Mouse (Mus musculus) CH12.LX (cell line): Measurements from ENCODE around the gene Olfr978. TPM values are rescaled to one million over a fixed set of nuclear protein-coding genes. Genes with fewer than 3 reads are reported as not detected.

Experiments
- DNase-seq: peaks from one replicate; pipeline ENCODE4 v3.0.0-alpha.2; 2013; ENCODE audit errors: extremely low read depth
- H3K27ac ChIP-seq: 2 replicates; pipeline ENCODE4 v1.5.1; 2012; ENCODE audit warnings: low read depth, mild to moderate bottlenecking, control low read depth, moderate library complexity; ENCODE audit not compliant: insufficient read depth
- H3K27me3 ChIP-seq: replicated peaks from 2 replicates; pipeline ENCODE3; 2012; ENCODE audit warnings: inconsistent platforms
- H3K36me3 ChIP-seq, 2 experiments: replicated peaks in 1 of 2; 2 replicates each; pipeline versions ENCODE3 to v1.6.1; 2012; ENCODE audit warnings: inconsistent platforms in 1 of 2, low read length in 1 of 2, mild to moderate bottlenecking in 1 of 2, mixed read lengths in 1 of 2, moderate library complexity in 1 of 2; ENCODE audit not compliant: control insufficient read depth in 1 of 2, insufficient read depth in 1 of 2
- H3K4me1 ChIP-seq, 2 experiments: 2 replicates each; pipeline ENCODE4 v1.6.1; 2012; ENCODE audit warnings: inconsistent platforms in 1 of 2, moderate library complexity in 1 of 2; ENCODE audit not compliant: insufficient read depth in 2 of 2, control insufficient read depth in 1 of 2
- H3K4me2 ChIP-seq: 2 replicates; pipeline ENCODE4 v1.6.1; 2012; ENCODE audit warnings: low read depth, mild to moderate bottlenecking, control low read depth; ENCODE audit not compliant: poor library complexity, insufficient read depth, severe bottlenecking
- H3K4me3 ChIP-seq, 3 experiments: fragments of 150-350 bp in 1 of 3; sonication (generic) in 1 of 3; replicated peaks in 1 of 3; 2 replicates each; pipeline versions ENCODE3 to v1.5.1; 2011 to 2012; ENCODE audit warnings: low read depth in 2 of 3, low read length in 2 of 3, mild to moderate bottlenecking in 2 of 3, moderate library complexity in 2 of 3, control low read depth in 1 of 3, improper control_type of control experiment in 1 of 3, inconsistent platforms in 1 of 3, mixed read lengths in 1 of 3; ENCODE audit not compliant: poor library complexity in 1 of 3
- H3K79me2 ChIP-seq: replicated peaks from 2 replicates; pipeline ENCODE4 v1.6.1; 2012; ENCODE audit warnings: mild to moderate bottlenecking, moderate library complexity; ENCODE audit not compliant: control insufficient read depth, poor library complexity, insufficient read depth, severe bottlenecking; ENCODE audit errors: extremely low read depth
- H3K9ac ChIP-seq: 2 replicates; pipeline ENCODE4 v1.6.1; 2012; ENCODE audit warnings: low read depth, mild to moderate bottlenecking, control low read depth, moderate library complexity; ENCODE audit not compliant: insufficient read depth
- H3K9me3 ChIP-seq: replicated peaks from 2 replicates; pipeline ENCODE3; 2012; ENCODE audit warnings: low read length, inconsistent platforms, mixed read lengths
- CHD1 ChIP-seq: IDR thresholded peaks from 2 replicates; pipeline ENCODE4 v1.6.1; 2012; ENCODE audit warnings: low read depth, low read length, improper control_type of control experiment, inconsistent platforms
- E2F4 ChIP-seq: IDR thresholded peaks from 2 replicates; pipeline ENCODE4 v1.6.1; 2011; ENCODE audit warnings: low read depth, low read length, improper control_type of control experiment; ENCODE audit not compliant: insufficient replicate concordance
- ELF1 ChIP-seq: IDR thresholded peaks from 2 replicates; pipeline ENCODE4 v1.6.1; 2014; ENCODE audit warnings: low read depth, mild to moderate bottlenecking, inconsistent platforms, low read length, improper control_type of control experiment
- JUN ChIP-seq: IDR thresholded peaks from 2 replicates; pipeline ENCODE4 v1.6.1; 2011; ENCODE audit warnings: low read depth, mild to moderate bottlenecking, low read length, improper control_type of control experiment, moderate library complexity; ENCODE audit not compliant: insufficient read depth
- MAZ ChIP-seq: IDR thresholded peaks from 2 replicates; pipeline ENCODE4 v1.6.1; 2012; ENCODE audit warnings: low read depth, mild to moderate bottlenecking, inconsistent platforms, low read length, improper control_type of control experiment, moderate library complexity
- MXI1 ChIP-seq: IDR thresholded peaks from 2 replicates; pipeline ENCODE4 v1.6.1; 2011; ENCODE audit warnings: mild to moderate bottlenecking, low read depth, low read length, improper control_type of control experiment
- NELFE ChIP-seq: IDR thresholded peaks from 2 replicates; pipeline ENCODE4 v1.6.1; 2011; ENCODE audit warnings: low read depth, low read length, improper control_type of control experiment
- RCOR1 ChIP-seq: conservative IDR thresholded peaks from 2 replicates; pipeline ENCODE4 v1.6.1; 2012; ENCODE audit warnings: low read depth, mild to moderate bottlenecking, inconsistent platforms, low read length, improper control_type of control experiment
- SIN3A ChIP-seq: IDR thresholded peaks from 2 replicates; pipeline ENCODE4 v1.6.1; 2012; ENCODE audit warnings: low read length, improper control_type of control experiment, inconsistent platforms
- TCF12 ChIP-seq: IDR thresholded peaks from 2 replicates; pipeline ENCODE4 v1.6.1; 2014; ENCODE audit warnings: low read depth, mild to moderate bottlenecking, inconsistent platforms, low read length, improper control_type of control experiment
- USF1 ChIP-seq: IDR thresholded peaks from 2 replicates; pipeline ENCODE4 v1.6.1; 2014; ENCODE audit warnings: low read depth, mild to moderate bottlenecking, inconsistent platforms, low read length, improper control_type of control experiment
- ZMIZ1 ChIP-seq: IDR thresholded peaks from 2 replicates; pipeline ENCODE4 v1.6.1; 2012; ENCODE audit warnings: low read depth, mild to moderate bottlenecking, inconsistent platforms, low read length, improper control_type of control experiment
- ZNF384 ChIP-seq: IDR thresholded peaks from 2 replicates; pipeline ENCODE4 v1.6.1; 2012; ENCODE audit warnings: low read depth, low read length, improper control_type of control experiment, inconsistent platforms
- dilution Hi-C: fragments of 300-500 bp; cut with MboI; formaldehyde crosslinking; loops from 2 replicates; pipeline ENCODE4 v1.14.3; 2020; ENCODE audit warnings: low sequenced_read_pairs; ENCODE audit not compliant: extremely low pct_unique_long_range_greater_than_20kb, extremely low pct_ligation_motif_present
- in situ Hi-C: fragments of 300-500 bp; cut with MboI; formaldehyde crosslinking; loops from 3 replicates; pipeline ENCODE4 v1.14.3; 2019; ENCODE audit warnings: low sequenced_read_pairs, low pct_ligation_motif_present, low pct_unique_long_range_greater_than_20kb, mixed read lengths
- polyA plus RNA-seq: library from polyadenylated mRNA; unstranded; fragments of >175 nt; gene quantifications from 2 replicates; pipeline ENCODE4 v1.2.1, GENCODE M21; 2012; ENCODE audit warnings: low read depth; ENCODE audit not compliant: insufficient read length
- total RNA-seq, 2 experiments: library from RNA; depleted of rRNA; stranded (reverse); fragments of 300-350 nt in 1 of 2; fragments of >200 nt in 1 of 2; gene quantifications; 2 replicates each; pipeline ENCODE4 v1.2.3; 2012 to 2014

The Olfr978 gene
- total and polyA plus RNA-seq, 3 experiments, result not detected

DNA sequence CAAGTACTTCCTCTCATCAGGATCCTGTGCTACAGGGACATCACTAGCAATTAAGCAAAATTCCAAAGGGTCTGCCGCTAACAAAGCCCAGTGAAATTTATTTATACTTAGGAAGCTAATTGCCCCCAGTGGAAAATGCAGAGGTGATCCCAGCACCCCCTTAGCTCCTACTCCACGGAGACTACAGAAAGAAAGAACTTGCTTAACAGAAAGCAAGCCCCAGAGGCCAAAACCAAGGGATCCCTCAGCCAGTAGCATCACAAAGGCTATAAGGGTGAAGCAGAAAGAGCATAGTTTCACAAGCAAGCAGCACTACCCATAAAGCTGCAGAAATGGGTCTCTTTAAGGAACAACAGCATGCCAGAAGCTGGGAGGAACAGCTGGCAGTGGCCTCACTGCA is 29.3 kb downstream of the Olfr978 start, which contains the start of gene Olfr981:
Olfr981 (plus strand) TSS at position 301 of the 400 bp plus-strand sequence.
- Histone ChIP-seq H3K4me1 (no peaks in the 10 kb centered on the region), H3K79me2 (no peaks in the 10 kb centered on the region), H3K4me2 (no peak within 1 kb of the TSS), H3K9me3 (no peaks in the 10 kb centered on the region), H3K9ac (no peak within 1 kb of the TSS), H3K27ac (no peak within 1 kb of the TSS), H3K4me3 (no peak within 1 kb of the TSS), H3K36me3 (no peaks in the 10 kb centered on the region), H3K27me3 (no peaks in the 10 kb centered on the region)
- dilution Hi-C loops, result no loop called here
- DNase-seq, result no peak
- TF ChIP-seq E2F4, result no peak
- no peak for TF ChIP-seq TCF12
- TF ChIP-seq SIN3A, result no peak
- TF ChIP-seq JUN, result no peak
- TF ChIP-seq MXI1, result no peak
- no peak for TF ChIP-seq NELFE
- no peak for TF ChIP-seq ZNF384
- TF ChIP-seq USF1, result no peak
- no peak for TF ChIP-seq RCOR1
- TF ChIP-seq MAZ, result no peak
- TF ChIP-seq ELF1, result no peak
- TF ChIP-seq ZMIZ1, result no peak
- no peak for TF ChIP-seq CHD1
- in situ Hi-C loops, result no loop called here

Other genes starting within 250 kb of the Olfr978 start
- gene Olfr967, start 245.9 kb upstream of the Olfr978 start, total RNA-seq (2012; rRNA removed), result not detected in 2 replicates
- not detected in 2 replicates for gene Olfr967, start 245.9 kb upstream of the Olfr978 start, total RNA-seq (2014; rRNA removed)
- not detected in 2 replicates for gene Olfr967, start 245.9 kb upstream of the Olfr978 start, polyA plus RNA-seq
- gene Olfr968, start 208.9 kb upstream of the Olfr978 start, total RNA-seq (2012; rRNA removed), result not detected in 2 replicates
- not detected in 2 replicates for gene Olfr968, start 208.9 kb upstream of the Olfr978 start, total RNA-seq (2014; rRNA removed)
- gene Olfr968, start 208.9 kb upstream of the Olfr978 start, polyA plus RNA-seq, result not detected in 2 replicates
- not detected in 2 replicates for gene Olfr969, start 201.2 kb upstream of the Olfr978 start, total RNA-seq (2012; rRNA removed)
- gene Olfr969, start 201.2 kb upstream of the Olfr978 start, total RNA-seq (2014; rRNA removed), result not detected in 2 replicates
- not detected in 2 replicates for gene Olfr969, start 201.2 kb upstream of the Olfr978 start, polyA plus RNA-seq
- gene Olfr970, start 183.3 kb upstream of the Olfr978 start, total RNA-seq (2012; rRNA removed), result not detected in 2 replicates
- not detected in 2 replicates for gene Olfr970, start 183.3 kb upstream of the Olfr978 start, total RNA-seq (2014; rRNA removed)
- gene Olfr970, start 183.3 kb upstream of the Olfr978 start, polyA plus RNA-seq, result not detected in 2 replicates
- gene Olfr971, start 155.2 kb upstream of the Olfr978 start, total RNA-seq (2012; rRNA removed), result not detected in 2 replicates
- gene Olfr971, start 155.2 kb upstream of the Olfr978 start, total RNA-seq (2014; rRNA removed), result not detected in 2 replicates
- gene Olfr971, start 155.2 kb upstream of the Olfr978 start, polyA plus RNA-seq, result not detected in 2 replicates
- gene Olfr972, start 125.7 kb upstream of the Olfr978 start, total RNA-seq (2012; rRNA removed), result not detected in 2 replicates
- not detected in 2 replicates for gene Olfr972, start 125.7 kb upstream of the Olfr978 start, total RNA-seq (2014; rRNA removed)
- gene Olfr972, start 125.7 kb upstream of the Olfr978 start, polyA plus RNA-seq, result not detected in 2 replicates
- not detected in 2 replicates for gene Olfr229, start 84.8 kb upstream of the Olfr978 start, total RNA-seq (2012; rRNA removed)
- not detected in 2 replicates for gene Olfr229, start 84.8 kb upstream of the Olfr978 start, total RNA-seq (2014; rRNA removed)
- gene Olfr229, start 84.8 kb upstream of the Olfr978 start, polyA plus RNA-seq, result not detected in 2 replicates
- gene Olfr974, start 54.6 kb upstream of the Olfr978 start, total RNA-seq (2012; rRNA removed), result not detected in 2 replicates
- gene Olfr974, start 54.6 kb upstream of the Olfr978 start, total RNA-seq (2014; rRNA removed), result not detected in 2 replicates
- gene Olfr974, start 54.6 kb upstream of the Olfr978 start, polyA plus RNA-seq, result not detected in 2 replicates
- gene Olfr975, start 40.1 kb upstream of the Olfr978 start, total RNA-seq (2012; rRNA removed), result not detected in 2 replicates
- gene Olfr975, start 40.1 kb upstream of the Olfr978 start, total RNA-seq (2014; rRNA removed), result not detected in 2 replicates
- gene Olfr975, start 40.1 kb upstream of the Olfr978 start, polyA plus RNA-seq, result not detected in 2 replicates
- not detected in 2 replicates for gene Olfr976, start 31.0 kb upstream of the Olfr978 start, total RNA-seq (2012; rRNA removed)
- not detected in 2 replicates for gene Olfr976, start 31.0 kb upstream of the Olfr978 start, total RNA-seq (2014; rRNA removed)
- gene Olfr976, start 31.0 kb upstream of the Olfr978 start, polyA plus RNA-seq, result not detected in 2 replicates
- not detected in 2 replicates for gene Olfr979, start 11.4 kb downstream of the Olfr978 start, total RNA-seq (2012; rRNA removed)
- not detected in 2 replicates for gene Olfr979, start 11.4 kb downstream of the Olfr978 start, total RNA-seq (2014; rRNA removed)
- gene Olfr979, start 11.4 kb downstream of the Olfr978 start, polyA plus RNA-seq, result not detected in 2 replicates
- gene Olfr980, start 17.5 kb downstream of the Olfr978 start, total RNA-seq (2012; rRNA removed), result not detected in 2 replicates
- gene Olfr980, start 17.5 kb downstream of the Olfr978 start, total RNA-seq (2014; rRNA removed), result not detected in 2 replicates
- not detected in 2 replicates for gene Olfr980, start 17.5 kb downstream of the Olfr978 start, polyA plus RNA-seq
- gene Olfr981, start 29.4 kb downstream of the Olfr978 start, total RNA-seq (2012; rRNA removed), result not detected in 2 replicates
- not detected in 2 replicates for gene Olfr981, start 29.4 kb downstream of the Olfr978 start, total RNA-seq (2014; rRNA removed)
- gene Olfr981, start 29.4 kb downstream of the Olfr978 start, polyA plus RNA-seq, result not detected in 2 replicates
- not detected in 2 replicates for gene Olfr982, start 81.7 kb downstream of the Olfr978 start, total RNA-seq (2012; rRNA removed)
- gene Olfr982, start 81.7 kb downstream of the Olfr978 start, total RNA-seq (2014; rRNA removed), result not detected in 2 replicates
- 0.09 TPM in 1 of 2 replicates, not detected in the other for gene Olfr982, start 81.7 kb downstream of the Olfr978 start, polyA plus RNA-seq
- not detected in 2 replicates for gene Olfr983, start 101.5 kb downstream of the Olfr978 start, total RNA-seq (2012; rRNA removed)
- not detected in 2 replicates for gene Olfr983, start 101.5 kb downstream of the Olfr978 start, total RNA-seq (2014; rRNA removed)
- gene Olfr983, start 101.5 kb downstream of the Olfr978 start, polyA plus RNA-seq, result not detected in 2 replicates
- gene Olfr984, start 122.1 kb downstream of the Olfr978 start, total RNA-seq (2012; rRNA removed), result not detected in 2 replicates
- not detected in 2 replicates for gene Olfr984, start 122.1 kb downstream of the Olfr978 start, total RNA-seq (2014; rRNA removed)
- not detected in 2 replicates for gene Olfr984, start 122.1 kb downstream of the Olfr978 start, polyA plus RNA-seq
- not detected in 2 replicates for gene Olfr985, start 138.1 kb downstream of the Olfr978 start, total RNA-seq (2012; rRNA removed)
- gene Olfr985, start 138.1 kb downstream of the Olfr978 start, total RNA-seq (2014; rRNA removed), result not detected in 2 replicates
- not detected in 2 replicates for gene Olfr985, start 138.1 kb downstream of the Olfr978 start, polyA plus RNA-seq
- not detected in 2 replicates for gene Tmem225, start 156.0 kb downstream of the Olfr978 start, total RNA-seq (2012; rRNA removed)
- not detected in 2 replicates for gene Tmem225, start 156.0 kb downstream of the Olfr978 start, total RNA-seq (2014; rRNA removed)
- gene Tmem225, start 156.0 kb downstream of the Olfr978 start, polyA plus RNA-seq, result not detected in 2 replicates
- 0.04 and 0.08 TPM in 2 replicates for gene Olfr986, start 188.8 kb downstream of the Olfr978 start, total RNA-seq (2012; rRNA removed)
- gene Olfr986, start 188.8 kb downstream of the Olfr978 start, total RNA-seq (2014; rRNA removed), result not detected in 2 replicates
- gene Olfr986, start 188.8 kb downstream of the Olfr978 start, polyA plus RNA-seq, result 0.08 TPM in 1 of 2 replicates, not detected in the other
- gene Zfp202, start 200.2 kb downstream of the Olfr978 start, total RNA-seq (2012; rRNA removed), result 3.7 and 3.9 TPM in 2 replicates
- 3.9 and 4.2 TPM in 2 replicates for gene Zfp202, start 200.2 kb downstream of the Olfr978 start, total RNA-seq (2014; rRNA removed)
- gene Zfp202, start 200.2 kb downstream of the Olfr978 start, polyA plus RNA-seq, result 3.5 and 4.2 TPM in 2 replicates